Mouse (Mus musculus): ENCODE measurements around the gene Nfib.

Nfib gene

GRCm38 (mm10) chr4:82371471-82371870 is 334.1 kb downstream of the Nfib start:
- in situ Hi-C loops (cut with MseI, MboI), result no loop called here

GRCm38 (mm10) chr4:82369011-82369776 is 336.4 kb downstream of the Nfib start:
- in situ Hi-C loops (cut with MseI, MboI), result no loop called here

- in situ Hi-C loops (cut with MseI, MboI), result no loop called here
Measured at GRCm38 (mm10) chr4:82368091-82368775, 337.3 kb downstream of the Nfib start.

- in situ Hi-C loops (cut with MseI, MboI), result no loop called here
Measured at GRCm38 (mm10) chr4:82364696-82365385, 340.7 kb downstream of the Nfib start.

GRCm38 (mm10) chr4:82363951-82364350 is 341.6 kb downstream of the Nfib start:
- in situ Hi-C loops (cut with MseI, MboI), result no loop called here

- in situ Hi-C loops (cut with MseI, MboI), result no loop called here
Measured at GRCm38 (mm10) chr4:82362294-82362693, 343.3 kb downstream of the Nfib start.

- in situ Hi-C loops (cut with MseI, MboI), result no loop called here
Measured at GRCm38 (mm10) chr4:82360081-82360511, 345.5 kb downstream of the Nfib start.

- in situ Hi-C loops (cut with MseI, MboI), result no loop called here
Measured at GRCm38 (mm10) chr4:82359110-82359509, 346.4 kb downstream of the Nfib start.

GRCm38 (mm10) chr4:82349006-82349405 is 356.5 kb downstream of the Nfib start:
- in situ Hi-C loops (cut with MseI, MboI), result no loop called here

- in situ Hi-C loops (cut with MseI, MboI), result no loop called here
Measured at GRCm38 (mm10) chr4:82344787-82345186, 360.8 kb downstream of the Nfib start.

- in situ Hi-C loops (cut with MseI, MboI), result no loop called here
Measured at GRCm38 (mm10) chr4:82344224-82344623, 361.3 kb downstream of the Nfib start.

GRCm38 (mm10) chr4:82338930-82339329 is 366.6 kb downstream of the Nfib start:
- in situ Hi-C loops (cut with MseI, MboI), result no loop called here

GRCm38 (mm10) chr4:82338481-82338880 is 367.1 kb downstream of the Nfib start:
- in situ Hi-C loops (cut with MseI, MboI), result no loop called here

GRCm38 (mm10) chr4:82336951-82337381 is 368.6 kb downstream of the Nfib start:
- in situ Hi-C loops (cut with MseI, MboI), result no loop called here

- in situ Hi-C loops (cut with MseI, MboI), result no loop called here
Measured at GRCm38 (mm10) chr4:82335266-82335865, 370.2 kb downstream of the Nfib start.

- in situ Hi-C loops (cut with MseI, MboI), result no loop called here
Measured at GRCm38 (mm10) chr4:82333413-82333812, 372.1 kb downstream of the Nfib start.

GRCm38 (mm10) chr4:82330095-82330494 is 375.5 kb downstream of the Nfib start:
- in situ Hi-C loops (cut with MseI, MboI), result no loop called here

GRCm38 (mm10) chr4:82326140-82326529 is 379.4 kb downstream of the Nfib start:
- in situ Hi-C loops (cut with MseI, MboI), result no loop called here

- in situ Hi-C loops (cut with MseI, MboI), result no loop called here
Measured at GRCm38 (mm10) chr4:82325409-82326139, 380.0 kb downstream of the Nfib start.

- in situ Hi-C loops (cut with MseI, MboI), result no loop called here
Measured at GRCm38 (mm10) chr4:82324977-82325376, 380.6 kb downstream of the Nfib start.

GRCm38 (mm10) chr4:82321008-82321407 is 384.5 kb downstream of the Nfib start:
- in situ Hi-C loops (cut with MseI, MboI), result no loop called here
